ENCODE assay signal across 15 mouse cellular contexts in genomic region chr1:135470546-135470945, GRCm38 (mm10). TPM values are rescaled to one million over a fixed set of nuclear protein-coding genes. Genes with fewer than 3 reads are reported as not detected.
DNase-seq lines count a peak whose midpoint lies in the region.
"Had no signal": no experiment of that assay in that cellular context is flagged by ENCODE, and none has a peak within 500 bp of the region (broad histone marks: within the 10 kb centered on the region; RNA-seq: fewer than 3 reads in every experiment).

No protein-coding gene starts in this region.

- DNase-seq in adrenal gland, adult 2 months = peak; percentile 64
- no peak for DNase-seq in adrenal gland, postnatal 25 days
- DNase-seq in heart, embryonic 10.5 days (ENCODE audit: low spot score) = peak; percentile 71
- no peak for DNase-seq in heart, adult 18-20 months
- peak; percentile 34 for DNase-seq in ovary, postnatal 36 days (ENCODE audit: low spot score)
- no peak for DNase-seq in ovary, postnatal 14 days (ENCODE audit: low spot score)
- no peak for DNase-seq in urinary bladder, postnatal 36 days (ENCODE audit: low spot score in 2 of 2)
- DNase-seq: cerebellum, adult 11-12 months; cerebellum, adult 9-10 months; cerebellum, postnatal 25 days; forebrain, postnatal 0 days; gastrocnemius, postnatal 14 days had no signal

- H3K27me3 ChIP-seq in heart, embryonic 10.5 days (ENCODE audit: insufficient read depth, poor library complexity, severe bottlenecking) = no peaks in the 10 kb centered on the region
- H3K27me3 ChIP-seq: embryonic facial prominence, embryonic 12.5 days; forebrain, embryonic 12.5 days; hindbrain, embryonic 15.5 days had no signal

- peaks cover 75% of the 10 kb centered on the region for H3K36me3 ChIP-seq in heart, embryonic 10.5 days

- no peak overlapping the region for H3K4me3 ChIP-seq in heart, embryonic 10.5 days
- H3K4me3 ChIP-seq: embryonic facial prominence, embryonic 12.5 days; forebrain, embryonic 12.5 days; hindbrain, embryonic 15.5 days had no signal

- H3K9me3 ChIP-seq in heart, embryonic 10.5 days = no peaks in the 10 kb centered on the region
- H3K9me3 ChIP-seq: embryonic facial prominence, embryonic 12.5 days; forebrain, embryonic 12.5 days; hindbrain, embryonic 15.5 days had no signal

- H3K4me1 ChIP-seq in heart, embryonic 10.5 days = peaks cover 18% of the 10 kb centered on the region; the same call in 1 of the 2 replicates

- H3K27ac ChIP-seq in heart, embryonic 10.5 days = no peak overlapping the region
- H3K27ac ChIP-seq: embryonic facial prominence, embryonic 12.5 days; forebrain, embryonic 12.5 days; hindbrain, embryonic 15.5 days had no signal

- 90% methylated on average over 13 of the region's 13 CpGs for WGBS in heart, embryonic 10.5 days

RNA-seq across cellular contexts. Expression of gene Ipo9, which starts 40.2 kb away (rescaled TPM):
- total RNA-seq in adrenal gland, adult 2 months (2021) = 10 to 100 TPM; 58.6 to 77.5 TPM
- polyA plus RNA-seq in adrenal gland, adult 2 months (2012; rRNA removed) = 76.6 and 80.7 TPM in 2 replicates
- 60.4 and 77.0 TPM in 2 replicates for total RNA-seq in adrenal gland, postnatal 25 days (2021)
- 118 and 134 TPM in 2 replicates for polyA plus RNA-seq in heart, embryonic 10.5 days (2016; fragmentation: Nextera tagmentation; extraction: Ambion mirVana)
- 10 to 100 TPM; 30.0 to 34.9 TPM for total RNA-seq in heart, adult 18-20 months (2021)

Comparison
In these comparisons a context has a peak if more than half of its experiments do, and no peak if none do; other contexts are left out.
1. DNase-seq: peak in adrenal gland, adult 2 months (single experiment), heart, embryonic 10.5 days (single experiment) and ovary, postnatal 36 days (single experiment); none in adrenal gland, postnatal 25 days (single experiment), heart, adult 18-20 months (0 of 2), ovary, postnatal 14 days (single experiment) and urinary bladder, postnatal 36 days (0 of 2).